Mouse (Mus musculus) liver, adult 2 months (tissue): Measurements from ENCODE around the gene Mrvi1.

ENCODE experiments used
- CTCF ChIP-seq: fragments of 200-500 bp; IDR thresholded peaks from 2 replicates; pipeline ENCODE4 v1.5.1; 2011; ENCODE audit warnings: low read depth, low read length, control low read depth
- POLR2A ChIP-seq: fragments of 200-500 bp; IDR thresholded peaks from 2 replicates; pipeline ENCODE4 v1.6.1; 2011; ENCODE audit warnings: low read length, control low read depth; ENCODE audit not compliant: insufficient read depth; ENCODE audit errors: extremely low read depth

GRCm38 (mm10) chr7:110953210-110953609 lies 29.1 kb downstream of the Mrvi1 start:
- TF ChIP-seq CTCF (no peak), POLR2A (no peak)
